Mouse (Mus musculus) stomach, postnatal 0 days (tissue): ENCODE measurements around the gene Dgki.

ENCODE experiments used
- CTCF ChIP-seq: IDR thresholded peaks from 2 replicates; pipeline ENCODE4 v1.5.1; 2016; ENCODE audit warnings: antibody characterized with exemption, low read depth, mild to moderate bottlenecking, moderate library complexity
- EP300 ChIP-seq: optimal IDR thresholded peaks from 2 replicates; pipeline ENCODE3; 2016; ENCODE audit warnings: antibody characterized with exemption

- TF ChIP-seq CTCF (peak; percentile 92), EP300 (no peak)
Observed at GRCm38 (mm10) chr6:37046152-37046788, 253.7 kb downstream of the Dgki start.
